Mouse (Mus musculus): ENCODE results near the gene Slc25a10.

The Slc25a10 gene

DNA sequence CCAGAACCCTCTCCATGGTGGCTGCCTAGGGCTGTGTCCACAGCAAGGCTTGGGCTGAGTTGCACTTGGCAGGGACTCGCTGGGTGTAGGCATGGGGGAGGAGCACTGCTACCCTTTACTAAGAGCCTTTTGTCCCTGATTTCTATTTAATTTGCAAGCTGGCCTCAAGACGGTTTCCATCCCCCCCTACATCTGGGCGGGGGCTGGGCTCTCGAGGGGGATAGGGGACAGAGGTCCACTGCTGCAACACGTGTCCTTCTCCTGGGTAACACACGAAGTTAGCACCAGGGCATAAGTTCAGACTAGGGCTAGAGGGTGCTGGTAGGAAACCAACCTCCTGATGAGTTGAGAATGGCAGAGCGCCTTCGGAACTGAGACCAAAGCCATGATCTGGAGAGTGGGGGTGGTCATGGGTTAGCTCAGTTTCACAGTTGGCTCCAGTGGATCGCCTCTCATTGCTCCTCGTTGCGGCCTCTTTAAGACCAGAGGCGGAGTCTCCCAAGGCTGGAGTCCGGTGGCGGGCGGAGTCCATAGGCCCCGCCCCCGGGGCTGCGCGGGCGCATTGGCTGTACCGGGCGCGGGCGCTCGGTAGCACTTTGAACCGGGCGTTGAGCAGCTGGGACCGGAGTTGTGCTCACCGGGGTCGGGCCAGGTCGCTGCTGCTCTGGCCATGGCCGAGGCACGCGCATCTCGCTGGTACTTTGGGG, at the start of gene Slc25a10:
TSS of gene Slc25a10 (plus strand) at position 524 of the 707 bp plus-strand sequence.
- peak; percentile 79 for DNase-seq (ENCODE audit: low read depth, low spot score)

DNA sequence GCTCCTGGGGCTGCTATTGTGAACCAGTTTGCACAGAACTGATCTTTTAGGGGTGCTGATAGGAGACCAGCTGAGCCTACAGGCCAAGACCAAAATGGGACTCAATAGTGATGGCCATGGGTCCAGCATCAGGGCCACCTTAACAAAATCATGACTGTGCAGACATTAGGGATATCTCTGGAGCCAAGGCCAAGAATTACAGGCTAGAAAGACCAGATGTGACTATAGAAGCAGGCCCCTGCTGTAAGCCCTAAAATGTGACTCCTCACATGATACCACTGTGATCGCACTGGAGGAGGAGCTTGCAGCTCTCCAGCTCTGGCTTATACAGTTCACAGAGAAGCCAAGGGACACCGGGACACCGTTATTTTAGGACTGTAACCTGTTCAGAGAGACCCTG, 49.3 kb upstream of the Slc25a10 start, which contains the start of gene Tspan10:
TSS of gene Tspan10 (plus strand) at position 301 of the 400 bp plus-strand sequence.
- DNase-seq (ENCODE audit: low read depth, low spot score) = no peak

DNA sequence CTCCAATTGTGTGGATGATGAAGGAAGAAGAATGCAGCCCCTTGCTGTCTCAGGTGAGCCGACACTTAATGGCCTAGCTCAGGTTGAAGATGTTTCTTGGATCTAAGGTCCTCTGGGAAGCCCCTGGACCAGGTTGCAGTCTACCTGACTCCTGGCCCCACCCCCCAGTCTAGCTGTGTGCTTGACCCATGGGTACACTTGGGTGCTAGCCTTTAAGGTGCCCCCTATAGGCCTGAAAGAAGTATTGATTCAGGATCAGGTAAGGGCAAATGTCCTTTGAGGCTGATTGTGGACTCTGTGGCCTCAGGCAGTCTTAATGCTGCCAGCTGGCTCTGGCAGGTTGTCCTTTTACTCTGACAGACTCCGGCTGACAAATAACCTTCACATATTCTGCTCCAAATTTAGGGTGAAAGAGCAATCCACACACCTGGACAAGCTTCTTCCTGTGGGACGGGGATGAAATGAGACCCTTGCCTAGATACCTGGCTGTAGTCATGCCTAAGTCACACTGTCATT, 48.8 kb upstream of the Slc25a10 start:
- DNase-seq (ENCODE audit: low read depth, low spot score) = no peak

DNA sequence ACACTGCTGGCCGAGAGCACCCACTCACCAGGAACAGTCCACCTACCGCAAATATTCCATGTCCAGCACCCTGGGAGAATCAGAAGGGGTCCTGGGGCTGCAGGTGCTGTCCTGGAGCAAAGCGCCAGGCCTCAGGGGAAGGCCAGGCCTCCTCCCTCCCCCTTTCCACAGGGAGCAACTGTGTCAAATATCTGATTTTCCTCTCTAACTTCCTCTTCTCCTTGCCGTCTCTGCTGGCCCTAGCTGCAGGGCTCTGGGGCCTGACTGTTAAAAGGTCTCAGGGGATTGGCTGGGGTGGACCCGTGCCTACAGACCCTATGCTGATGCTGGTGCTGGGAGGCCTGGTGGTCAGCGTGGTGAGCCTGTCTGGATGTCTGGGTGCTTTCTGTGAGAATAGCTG, 47.5 kb upstream of the Slc25a10 start:
- no peak for DNase-seq (ENCODE audit: low read depth, low spot score)

GRCm38 (mm10) chr11:120445475-120445874, 46.2 kb upstream of the Slc25a10 start:
- DNase-seq (ENCODE audit: low read depth, low spot score) = no peak

- no peak for DNase-seq (ENCODE audit: low read depth, low spot score)
Measured at GRCm38 (mm10) chr11:120447179-120447578, 44.5 kb upstream of the Slc25a10 start.

- DNase-seq (ENCODE audit: low read depth, low spot score) = no peak
Measured at GRCm38 (mm10) chr11:120452246-120452645, 39.4 kb upstream of the Slc25a10 start.

- no peak for DNase-seq (ENCODE audit: low read depth, low spot score)
Measured at GRCm38 (mm10) chr11:120453306-120453705, 38.3 kb upstream of the Slc25a10 start, which contains the start of gene Pde6g. Gene Pde6g, minus strand, starts transcription at chr11:120453500.

DNA sequence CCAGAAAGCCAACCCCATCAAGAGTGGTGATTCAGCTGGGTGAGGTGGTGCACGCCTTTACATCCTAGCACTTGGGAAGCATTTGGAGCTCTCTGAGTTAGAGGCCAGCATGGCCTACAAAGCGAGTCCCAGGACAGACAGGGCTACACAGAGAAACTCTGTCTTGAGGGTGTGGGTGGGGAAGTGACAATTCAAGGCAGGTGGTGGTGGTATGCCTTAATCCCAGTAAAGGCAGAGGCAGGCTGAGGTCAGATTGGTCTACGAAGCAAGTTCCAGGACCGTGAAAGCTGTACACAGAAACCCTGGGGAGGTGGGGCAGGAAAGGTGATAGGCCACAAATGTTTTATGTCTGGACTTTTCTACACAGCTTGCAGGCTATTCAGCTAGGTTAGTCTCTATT, 36.7 kb upstream of the Slc25a10 start:
- no peak for DNase-seq (ENCODE audit: low read depth, low spot score)

- DNase-seq (ENCODE audit: low read depth, low spot score) = no peak
Measured at GRCm38 (mm10) chr11:120455413-120455812, 36.2 kb upstream of the Slc25a10 start.

GRCm38 (mm10) chr11:120457370-120457769, 34.3 kb upstream of the Slc25a10 start:
- no peak for DNase-seq (ENCODE audit: low read depth, low spot score)

- peak; percentile 83 for DNase-seq (ENCODE audit: low read depth, low spot score)
Measured at GRCm38 (mm10) chr11:120457772-120458751, 33.6 kb upstream of the Slc25a10 start, which contains the start of the genes Oxld1 and Ccdc137. Gene Oxld1, minus strand, starts transcription at chr11:120458068. Gene Ccdc137, plus strand, starts transcription at chr11:120458115.

- DNase-seq (ENCODE audit: low read depth, low spot score) = peak; percentile 16
Measured at GRCm38 (mm10) chr11:120458847-120459597, 32.6 kb upstream of the Slc25a10 start.

GRCm38 (mm10) chr11:120463536-120463935, 28.1 kb upstream of the Slc25a10 start:
- no peak for DNase-seq (ENCODE audit: low read depth, low spot score)

- DNase-seq (ENCODE audit: low read depth, low spot score) = no peak
Measured at GRCm38 (mm10) chr11:120464365-120464764, 27.3 kb upstream of the Slc25a10 start.

- no peak for DNase-seq (ENCODE audit: low read depth, low spot score)
Measured at GRCm38 (mm10) chr11:120465521-120465920, 26.1 kb upstream of the Slc25a10 start.

DNA sequence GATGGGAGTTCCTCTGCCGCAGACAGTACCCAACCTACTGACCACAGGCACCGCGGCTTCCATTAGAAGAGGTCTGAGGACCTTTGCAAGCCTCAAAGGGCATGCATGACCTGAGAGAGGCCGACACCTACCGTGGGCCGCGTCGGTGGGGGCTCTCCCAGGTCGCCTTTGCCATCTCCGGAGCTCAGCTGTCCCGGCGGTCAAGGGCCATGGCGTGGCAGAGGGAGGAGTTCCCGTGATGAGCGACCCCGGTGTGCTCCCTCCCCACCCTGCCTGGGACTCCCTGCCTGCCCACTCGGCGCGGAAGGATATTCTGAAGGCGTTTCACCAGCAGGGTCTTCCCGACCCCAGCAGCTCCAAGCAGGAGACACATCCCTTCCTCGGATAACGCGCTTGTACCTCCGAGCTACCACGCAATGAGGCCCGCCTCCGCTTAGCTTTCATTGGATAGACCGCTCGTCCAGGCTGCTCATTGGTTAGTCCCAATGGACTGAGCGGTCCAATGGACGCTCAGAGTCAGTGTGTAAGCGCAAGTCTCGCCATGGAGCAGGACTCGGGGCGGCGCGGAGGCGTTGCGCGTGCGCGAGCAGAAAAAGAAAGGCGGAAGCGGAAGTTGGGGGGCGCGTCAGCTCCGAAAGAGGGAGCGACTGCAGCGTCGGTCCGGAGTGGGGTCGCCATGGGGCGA, 24.4 kb upstream of the Slc25a10 start, which contains the start of gene Arl16:
TSS of gene Arl16 (minus strand) at position 557 of the 685 bp plus-strand sequence.
- DNase-seq (ENCODE audit: low read depth, low spot score) = peak; percentile 98

DNA sequence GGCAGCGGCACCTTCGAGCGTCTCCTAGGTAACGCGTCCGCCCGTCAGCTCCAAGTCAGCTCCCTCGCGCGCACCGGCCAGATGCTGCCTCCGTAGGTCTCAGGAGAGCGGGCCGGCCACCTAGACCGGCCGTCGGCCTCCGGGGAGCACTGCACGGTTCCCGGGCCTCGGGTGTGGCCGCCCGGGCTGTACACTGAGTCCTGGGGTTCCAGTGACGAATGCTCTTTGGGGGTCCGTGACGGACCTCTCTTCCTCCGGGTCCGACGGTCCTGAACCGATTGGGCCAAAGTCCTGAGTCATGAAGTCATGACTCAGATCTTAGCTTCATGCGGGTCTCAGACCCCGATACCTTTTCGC, 23.9 kb upstream of the Slc25a10 start:
- DNase-seq (ENCODE audit: low read depth, low spot score) = no peak

DNA sequence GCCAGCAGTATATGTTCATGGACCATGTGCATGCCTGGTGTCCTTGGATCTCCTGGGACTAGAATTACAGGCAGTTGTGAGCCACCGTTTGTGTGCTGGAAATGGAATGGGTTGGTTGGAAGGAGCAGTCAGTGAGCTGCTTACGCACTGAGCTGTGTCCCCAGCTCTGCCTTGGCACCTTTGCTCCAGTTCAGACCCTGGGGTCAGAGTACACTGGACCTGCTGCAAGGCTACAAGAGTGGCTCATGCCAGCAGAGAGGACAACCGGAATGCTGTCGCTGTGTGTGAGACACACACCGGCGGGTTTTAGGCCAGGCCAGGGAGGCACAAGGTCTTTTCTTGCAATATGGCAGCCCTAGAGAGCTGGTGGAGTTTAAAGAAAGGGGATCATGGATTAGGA, 19.6 kb upstream of the Slc25a10 start:
- no peak for DNase-seq (ENCODE audit: low read depth, low spot score)

DNA sequence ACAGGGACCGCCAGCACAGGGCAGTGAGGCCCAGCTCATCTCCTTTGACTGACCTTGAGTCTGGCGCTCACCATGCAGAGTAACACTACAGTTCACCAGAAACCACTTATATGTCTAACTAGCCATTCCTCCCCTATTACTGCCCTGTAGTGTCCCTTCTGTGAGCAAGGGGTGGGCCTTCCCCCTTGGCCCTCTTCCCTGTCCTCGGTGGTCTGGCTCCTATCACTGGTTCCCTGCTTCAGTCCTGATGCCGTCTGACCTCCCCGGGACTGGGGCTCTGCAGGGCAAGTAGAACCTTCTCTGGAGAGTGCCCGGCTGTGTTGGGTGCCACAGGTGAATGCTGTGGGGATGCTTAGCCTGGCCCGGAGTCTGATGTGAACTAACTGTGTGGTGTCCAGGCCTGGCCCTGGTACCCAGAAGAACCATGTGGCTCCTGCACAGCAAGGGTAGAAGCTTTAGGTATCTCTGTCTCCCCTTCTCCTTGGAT, 8.1 kb upstream of the Slc25a10 start:
- DNase-seq (ENCODE audit: low read depth, low spot score) = no peak

Measured in CD4-positive helper T cell, adult 2 months (primary cell).